8 mouse cellular contexts compared by ENCODE assay signal in genomic region chr2:155517455-155518423, GRCm38 (mm10). TPM values are rescaled to one million over a fixed set of nuclear protein-coding genes. Genes with fewer than 3 reads are reported as not detected.
A peak's percentile ranks its signal among the peaks of the same experiment; 100 is the strongest.
DNase-seq lines count a peak whose midpoint lies in the region; ATAC-seq and TF ChIP-seq lines count a peak whose summit lies in the region.

Gene Acss2, plus strand, starts transcription at chr2:155517948.
Gene Ggt7, minus strand, starts transcription at chr2:155518237.

- H3K9ac ChIP-seq in embryonic facial prominence, embryonic 13.5 days, result peak within 1 kb of the TSS; percentile 77
- H3K9ac ChIP-seq in limb, embryonic 12.5 days (replicated peaks), result peak within 1 kb of the TSS; percentile 61
- H3K9ac ChIP-seq in midbrain, embryonic 15.5 days, result peak within 1 kb of the TSS; percentile 64

- no peaks in the 10 kb centered on the region for H3K36me3 ChIP-seq in embryonic facial prominence, embryonic 13.5 days
- peaks cover 2% of the 10 kb centered on the region; the same call in 1 of the 2 replicates for H3K36me3 ChIP-seq in kidney, adult 2 months (ENCODE audit: control insufficient read depth, insufficient read depth, low read length)
- H3K36me3 ChIP-seq in limb, embryonic 12.5 days, result no peaks in the 10 kb centered on the region
- no peaks in the 10 kb centered on the region for H3K36me3 ChIP-seq in midbrain, embryonic 15.5 days (replicated peaks)
- no peaks in the 10 kb centered on the region for H3K36me3 ChIP-seq in spleen, adult 2 months (ENCODE audit: control insufficient read depth, insufficient read depth, low read length)

- ATAC-seq in embryonic facial prominence, embryonic 13.5 days (ENCODE audit: insufficient number of reproducible peaks, insufficient read depth, low FRiP score, low TSS enrichment, low read depth), result peak; percentile 98
- ATAC-seq in limb, embryonic 12.5 days (ENCODE audit: insufficient number of reproducible peaks, insufficient read depth, low FRiP score, low TSS enrichment, low read depth), result peak; percentile 98
- ATAC-seq in midbrain, embryonic 15.5 days (replicated peaks), result peak; percentile 98

- peak within 1 kb of the TSS; percentile 70 for H3K4me3 ChIP-seq in embryonic facial prominence, embryonic 13.5 days
- H3K4me3 ChIP-seq in kidney, adult 2 months (ENCODE audit: insufficient read depth, low read depth, low read length), result peak within 1 kb of the TSS; percentile 63
- peak within 1 kb of the TSS; percentile 57 for H3K4me3 ChIP-seq in limb, embryonic 12.5 days (replicated peaks)
- H3K4me3 ChIP-seq in midbrain, embryonic 15.5 days, result peak within 1 kb of the TSS; percentile 83
- H3K4me3 ChIP-seq in spleen, adult 2 months (ENCODE audit: extremely low read depth, insufficient read depth, insufficient read length), result peak within 1 kb of the TSS; percentile 74

- H3K4me1 ChIP-seq in embryonic facial prominence, embryonic 13.5 days, result peaks cover 20% of the 10 kb centered on the region
- H3K4me1 ChIP-seq in kidney, adult 2 months (ENCODE audit: control insufficient read depth, insufficient read depth, low read length), result peaks cover 4% of the 10 kb centered on the region; the same call in 1 of the 2 replicates
- peaks cover 17% of the 10 kb centered on the region for H3K4me1 ChIP-seq in limb, embryonic 12.5 days (replicated peaks)
- peaks cover 35% of the 10 kb centered on the region for H3K4me1 ChIP-seq in midbrain, embryonic 15.5 days
- peaks cover 13% of the 10 kb centered on the region for H3K4me1 ChIP-seq in spleen, adult 2 months (ENCODE audit: control insufficient read depth, insufficient read depth, insufficient read length)

- peaks cover 25% of the 10 kb centered on the region for H3K27me3 ChIP-seq in embryonic facial prominence, embryonic 13.5 days
- H3K27me3 ChIP-seq in kidney, adult 2 months (replicated peaks; ENCODE audit: control insufficient read depth, insufficient read depth, low read length), result no peaks in the 10 kb centered on the region
- peaks cover 30% of the 10 kb centered on the region for H3K27me3 ChIP-seq in limb, embryonic 12.5 days
- no peaks in the 10 kb centered on the region for H3K27me3 ChIP-seq in midbrain, embryonic 15.5 days (replicated peaks)
- 0 out of 2 replicates have a peak, but pooled peaks cover 2% of the 10 kb centered on the region for H3K27me3 ChIP-seq in spleen, adult 2 months (ENCODE audit: control insufficient read depth, insufficient read depth, low read length)

- peak; percentile 66 for TF ChIP-seq CTCF in kidney, adult 2 months (conservative IDR thresholded peaks at IDR 0.05; ENCODE audit: insufficient read depth, insufficient read length, low read depth, low read length)
- TF ChIP-seq CTCF in spleen, adult 2 months (IDR thresholded peaks at IDR 0.05; ENCODE audit: extremely low read depth, insufficient read depth, insufficient read length, insufficient replicate concordance), result peak; percentile 63; the same call in 1 of the 2 replicates

- no peak for TF ChIP-seq POLR2A in kidney, adult 2 months (IDR thresholded peaks at IDR 0.05; ENCODE audit: low read depth, low read length)
- peak; percentile 23; the same call in 1 of the 2 replicates for TF ChIP-seq POLR2A in spleen, adult 2 months (IDR thresholded peaks at IDR 0.05; ENCODE audit: low read depth, low read length)

- H3K9me3 ChIP-seq in embryonic facial prominence, embryonic 13.5 days, result no peaks in the 10 kb centered on the region
- no peaks in the 10 kb centered on the region for H3K9me3 ChIP-seq in limb, embryonic 12.5 days
- H3K9me3 ChIP-seq in midbrain, embryonic 15.5 days, result no peaks in the 10 kb centered on the region

- 3% methylated on average over 70 of the region's 70 CpGs for WGBS in embryonic facial prominence, embryonic 13.5 days
- 2% methylated on average over 70 of the region's 70 CpGs for WGBS in kidney, adult 2 months
- whole genome bisulfite sequencing in limb, embryonic 12.5 days, result 3% methylated on average over 70 of the region's 70 CpGs
- WGBS in midbrain, embryonic 15.5 days, result 3% methylated on average over 70 of the region's 70 CpGs
- WGBS in spleen, adult 2 months, result 3% methylated on average over 70 of the region's 70 CpGs

- peak within 1 kb of the TSS; percentile 48; the same call in 1 of the 2 replicates for H3K27ac ChIP-seq in embryonic facial prominence, embryonic 13.5 days
- H3K27ac ChIP-seq in kidney, adult 2 months (ENCODE audit: insufficient read depth, low read depth, low read length), result peak within 1 kb of the TSS; percentile 75
- peak within 1 kb of the TSS; percentile 66; the same call in 1 of the 2 replicates for H3K27ac ChIP-seq in limb, embryonic 12.5 days
- peak within 1 kb of the TSS; percentile 90 for H3K27ac ChIP-seq in midbrain, embryonic 15.5 days
- H3K27ac ChIP-seq in spleen, adult 2 months (ENCODE audit: insufficient read depth, low read length), result peak within 1 kb of the TSS; percentile 38

- peak within 1 kb of the TSS; percentile 84 for H3K4me2 ChIP-seq in embryonic facial prominence, embryonic 13.5 days
- peak within 1 kb of the TSS; percentile 84 for H3K4me2 ChIP-seq in limb, embryonic 12.5 days
- peak within 1 kb of the TSS; percentile 57 for H3K4me2 ChIP-seq in midbrain, embryonic 15.5 days

- DNase-seq in 3134 (ENCODE audit: extremely low read depth, insufficient read length, low spot score), result peak; percentile 97
- DNase-seq in adrenal gland, postnatal 36 days, result peak; percentile 99 to 100
- DNase-seq in heart, adult 18-20 months, result peak; percentile 99 to 100
- peak; percentile 100 for DNase-seq in kidney, adult 2 months
- DNase-seq in spleen, adult 2 months (ENCODE audit: low read depth in 1 of 2, low spot score in 2 of 2), result peak; percentile 90 to 95

RNA-seq across cellular contexts. Expression of gene Acss2, which starts in this region (rescaled TPM):
- 100 to 1,000 TPM in 1 of 2 experiments, 10 to 100 TPM in 1; 80.9 to 128 TPM for total RNA-seq in adrenal gland, postnatal 36 days (2021)
- polyA plus RNA-seq in embryonic facial prominence, embryonic 13.5 days (2015; fragmentation: Nextera tagmentation; extraction: Ambion mirVana), result 12.2 and 13.1 TPM in 2 replicates
- total RNA-seq in heart, adult 18-20 months (2021), result 10 to 100 TPM; 32.1 to 42.2 TPM
- polyA plus RNA-seq in kidney, adult 2 months (2012; rRNA removed), result 149 and 173 TPM in 2 replicates
- polyA plus RNA-seq in limb, embryonic 12.5 days (2016; fragmentation: Nextera tagmentation; extraction: Ambion mirVana), result 12.1 and 14.8 TPM in 2 replicates
- polyA plus RNA-seq in midbrain, embryonic 15.5 days (2015; fragmentation: Nextera tagmentation; extraction: Ambion mirVana), result 28.0 and 28.9 TPM in 2 replicates
- polyA plus RNA-seq in spleen, adult 2 months (2012; rRNA removed), result 13.1 TPM in 2 replicates

RNA-seq across cellular contexts. Expression of gene Ggt7, which starts in this region (rescaled TPM):
- total RNA-seq in adrenal gland, postnatal 36 days (2021), result 1 to 10 TPM; 2.3 to 5.1 TPM
- polyA plus RNA-seq in embryonic facial prominence, embryonic 13.5 days (2015; fragmentation: Nextera tagmentation; extraction: Ambion mirVana), result 13.7 and 14.3 TPM in 2 replicates
- under 1 TPM; 0.52 to 0.59 TPM for total RNA-seq in heart, adult 18-20 months (2021)
- polyA plus RNA-seq in kidney, adult 2 months (2012; rRNA removed), result 2.4 and 4.8 TPM in 2 replicates
- polyA plus RNA-seq in limb, embryonic 12.5 days (2016; fragmentation: Nextera tagmentation; extraction: Ambion mirVana), result 5.5 and 7.8 TPM in 2 replicates
- polyA plus RNA-seq in midbrain, embryonic 15.5 days (2015; fragmentation: Nextera tagmentation; extraction: Ambion mirVana), result 79.4 and 81.0 TPM in 2 replicates
- polyA plus RNA-seq in spleen, adult 2 months (2012; rRNA removed), result 8.1 and 9.6 TPM in 2 replicates

Comparison
In these comparisons a context has a peak if more than half of its experiments do, and no peak if none do; other contexts are left out.
1. Peak in every context shown above with its lines: DNase-seq, ATAC-seq, H3K4me3 ChIP-seq and H3K27ac ChIP-seq.
2. H3K27ac ChIP-seq: peak in every context shown above with its lines; median percentile 90 in midbrain, embryonic 15.5 days; 75 in kidney, adult 2 months; 66 in limb, embryonic 12.5 days; 48 in embryonic facial prominence, embryonic 13.5 days; 38 in spleen, adult 2 months.